Mouse (Mus musculus) right cerebral cortex, postnatal 10 days (tissue): ENCODE data around the gene Tcf7l1.

ENCODE experiments used
- DNase-seq, 2 experiments: peaks; one replicate each; pipeline ENCODE4 v3.0.0; 2021; ENCODE audit warnings: low spot score in 2 of 2

Gene Tcf7l1

DNA sequence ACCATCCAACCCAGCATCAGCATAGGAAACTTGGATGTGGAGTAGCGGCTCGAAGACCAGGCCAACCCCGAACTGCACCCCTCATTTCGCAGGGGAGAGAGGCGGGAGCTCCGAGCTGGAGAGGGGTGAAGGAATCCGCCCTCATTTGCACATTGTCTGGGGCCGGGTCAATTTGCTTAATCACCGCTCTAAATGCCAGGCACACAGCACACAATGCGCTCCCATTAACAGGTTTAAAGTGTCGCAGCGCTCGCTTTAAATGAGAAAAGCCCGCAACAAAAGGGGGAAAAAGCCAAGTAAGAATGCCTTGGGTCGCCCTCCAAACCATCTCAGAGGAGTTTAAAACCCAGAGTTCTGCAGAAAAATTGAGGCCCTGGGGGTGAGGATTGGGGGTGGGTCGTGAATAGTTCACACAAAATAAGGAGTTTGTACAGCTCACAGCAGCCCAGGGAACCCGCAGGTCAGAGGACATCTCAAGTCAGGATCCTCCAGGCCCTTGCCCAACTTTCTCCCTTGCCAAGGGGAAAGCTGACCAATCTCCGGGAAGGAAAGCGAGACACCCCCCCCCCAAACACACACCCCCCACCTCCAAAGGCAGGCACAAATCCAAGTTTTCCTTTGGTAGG lies 1.6 kb downstream of the Tcf7l1 start:
- DNase-seq: no peak

GRCm38 (mm10) chr6:72783780-72784179 lies 5.3 kb downstream of the Tcf7l1 start:
- DNase-seq: no peak

- no peak for DNase-seq
Observed at GRCm38 (mm10) chr6:72778779-72779776, 10.0 kb downstream of the Tcf7l1 start.

DNA sequence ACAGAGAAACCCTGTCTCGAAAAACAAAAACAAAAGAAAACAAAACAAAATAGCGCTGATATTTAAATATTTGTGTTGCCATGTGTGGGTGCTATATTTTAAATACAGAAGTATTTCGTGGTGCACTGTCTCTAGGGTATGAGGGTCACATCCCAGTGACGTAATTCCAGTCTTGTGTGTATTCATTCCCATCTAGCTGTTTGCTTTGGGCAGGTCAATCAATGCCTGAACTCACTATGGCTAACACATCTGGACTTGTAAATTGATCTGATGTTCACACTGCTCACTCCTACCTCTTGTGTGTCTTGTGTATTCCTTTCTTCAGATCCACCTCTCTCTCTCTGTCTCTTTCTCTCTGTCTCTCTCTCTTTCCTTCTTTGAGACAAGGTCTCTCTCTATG lies 11.8 kb downstream of the Tcf7l1 start:
- DNase-seq: no peak

GRCm38 (mm10) chr6:72774275-72774674 lies 14.8 kb downstream of the Tcf7l1 start:
- no peak for DNase-seq

- DNase-seq: no peak
Observed at GRCm38 (mm10) chr6:72769915-72770776, 18.9 kb downstream of the Tcf7l1 start.

DNA sequence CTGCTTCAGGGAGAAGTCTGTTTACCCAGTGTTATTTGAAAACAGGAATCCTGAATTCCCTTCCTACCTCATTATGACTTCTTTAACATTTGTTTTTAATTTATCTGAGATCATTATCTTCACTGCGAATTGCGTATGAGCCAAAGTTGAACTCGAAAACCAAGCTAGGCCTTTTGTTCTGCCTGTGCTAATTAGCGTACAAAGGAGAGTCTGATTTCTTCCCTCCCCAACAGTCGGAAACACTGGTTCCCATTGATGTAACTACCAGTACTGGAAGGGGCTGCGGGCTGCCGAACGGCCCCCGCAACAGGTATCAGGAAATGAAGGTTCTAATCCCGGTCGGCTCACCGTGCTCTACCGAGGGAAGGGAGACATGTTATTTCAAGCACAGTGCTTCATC lies 19.7 kb downstream of the Tcf7l1 start:
- DNase-seq: no peak

DNA sequence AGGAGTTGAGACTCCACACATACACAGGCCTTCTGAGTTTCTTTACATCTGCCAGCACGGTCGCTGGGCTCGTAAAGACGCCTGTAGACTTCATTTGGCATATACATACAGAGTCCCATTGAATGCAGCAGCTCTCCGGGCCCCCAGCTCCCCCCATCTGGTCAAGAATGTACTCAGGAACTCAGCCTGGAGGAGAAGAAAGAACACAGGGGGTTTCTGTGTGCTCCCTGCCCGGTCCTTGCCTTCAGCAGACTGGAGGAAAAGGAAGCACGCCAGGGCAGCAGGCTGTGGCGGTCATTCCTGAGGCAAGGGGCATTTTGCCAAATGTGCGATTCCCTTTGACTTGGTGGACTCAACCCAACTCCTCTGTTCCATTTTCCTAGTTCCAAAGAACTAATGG lies 20.2 kb downstream of the Tcf7l1 start:
- peak; percentile 73 to 78 for DNase-seq

- DNase-seq: no peak
Observed at GRCm38 (mm10) chr6:72768097-72768496, 21.0 kb downstream of the Tcf7l1 start.

GRCm38 (mm10) chr6:72763616-72764015 lies 25.4 kb downstream of the Tcf7l1 start:
- no peak for DNase-seq

- DNase-seq: no peak
Observed at GRCm38 (mm10) chr6:72761645-72762044, 27.4 kb downstream of the Tcf7l1 start.

DNA sequence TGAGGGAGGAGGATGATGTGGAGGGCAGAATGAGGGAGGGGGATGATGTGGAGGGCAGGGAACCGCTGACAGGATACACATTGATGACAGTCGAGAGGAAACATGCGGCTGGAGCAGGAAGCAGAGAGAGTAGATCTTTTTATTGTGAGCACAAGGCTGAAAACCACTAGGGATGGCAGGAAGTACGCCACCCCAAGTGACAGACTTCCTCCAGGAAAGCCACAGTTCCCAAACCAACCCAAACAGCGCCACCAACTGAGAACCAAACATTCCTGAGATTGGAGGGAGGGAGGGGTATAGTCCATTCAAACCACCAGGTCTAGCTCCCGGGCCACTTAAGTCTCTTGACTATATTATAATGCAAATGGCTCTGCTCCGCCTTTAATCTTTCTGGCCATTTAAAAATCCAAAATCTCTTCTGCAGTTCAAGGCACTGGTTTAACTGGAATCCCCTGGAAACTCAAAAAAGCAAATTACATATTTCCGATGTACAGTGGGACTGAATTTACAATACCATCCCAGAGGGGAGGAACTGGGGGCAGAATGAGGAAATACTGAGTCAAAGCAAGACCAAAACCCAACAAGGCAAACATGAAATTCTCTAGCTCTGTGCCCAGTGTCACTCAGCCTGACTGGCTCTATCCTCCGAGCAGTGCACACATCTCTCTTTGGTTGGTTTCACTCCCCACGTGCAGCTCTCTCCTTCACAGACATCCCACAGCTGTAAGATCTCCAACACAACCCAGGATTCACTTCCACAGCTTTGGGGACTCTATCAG lies 30.6 kb downstream of the Tcf7l1 start:
- DNase-seq: no peak

GRCm38 (mm10) chr6:72755267-72755889 lies 33.7 kb downstream of the Tcf7l1 start:
- peak; percentile 34 to 37 for DNase-seq

DNA sequence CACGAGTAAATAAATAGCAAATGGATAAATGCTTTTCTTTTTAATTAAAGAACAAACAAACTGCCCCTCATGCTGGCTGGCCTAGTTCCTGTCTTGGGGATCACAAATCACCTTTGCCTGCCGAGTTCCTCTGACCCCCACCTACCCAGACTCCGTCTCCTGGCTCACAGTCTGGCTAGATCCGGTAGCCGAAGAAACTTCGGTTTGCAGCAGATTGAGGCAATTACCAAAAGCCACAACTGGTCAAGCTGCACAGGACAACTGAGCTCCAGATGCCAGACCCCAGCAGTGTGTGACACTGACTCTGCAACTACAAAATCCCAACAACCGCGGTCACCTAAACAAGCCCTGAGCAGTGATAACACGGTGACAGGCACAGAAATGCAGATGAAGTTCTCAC lies 34.8 kb downstream of the Tcf7l1 start:
- DNase-seq: no peak

- no peak for DNase-seq
Observed at GRCm38 (mm10) chr6:72753782-72754181, 35.3 kb downstream of the Tcf7l1 start.

DNA sequence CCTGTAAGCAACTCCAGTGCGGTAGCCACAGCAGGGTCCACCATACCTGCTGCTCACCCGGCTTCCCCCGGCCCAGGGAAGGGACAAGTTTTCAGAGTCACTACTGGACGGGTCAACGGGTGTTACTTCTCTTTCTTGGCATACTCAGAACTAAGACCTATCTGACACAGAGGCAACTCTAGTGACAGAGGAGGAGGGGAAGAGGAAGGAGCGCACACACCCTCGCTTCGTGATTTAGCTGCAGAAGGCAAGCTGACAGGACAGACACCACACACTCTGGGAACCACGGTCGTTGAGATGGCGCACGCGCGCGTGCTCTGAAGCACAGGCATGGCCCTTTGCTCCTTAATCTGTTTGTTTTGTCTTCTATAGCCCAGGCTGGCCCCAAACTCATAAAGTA lies 36.2 kb downstream of the Tcf7l1 start:
- no peak for DNase-seq

GRCm38 (mm10) chr6:72751210-72751609 lies 37.8 kb downstream of the Tcf7l1 start:
- DNase-seq: no peak

DNA sequence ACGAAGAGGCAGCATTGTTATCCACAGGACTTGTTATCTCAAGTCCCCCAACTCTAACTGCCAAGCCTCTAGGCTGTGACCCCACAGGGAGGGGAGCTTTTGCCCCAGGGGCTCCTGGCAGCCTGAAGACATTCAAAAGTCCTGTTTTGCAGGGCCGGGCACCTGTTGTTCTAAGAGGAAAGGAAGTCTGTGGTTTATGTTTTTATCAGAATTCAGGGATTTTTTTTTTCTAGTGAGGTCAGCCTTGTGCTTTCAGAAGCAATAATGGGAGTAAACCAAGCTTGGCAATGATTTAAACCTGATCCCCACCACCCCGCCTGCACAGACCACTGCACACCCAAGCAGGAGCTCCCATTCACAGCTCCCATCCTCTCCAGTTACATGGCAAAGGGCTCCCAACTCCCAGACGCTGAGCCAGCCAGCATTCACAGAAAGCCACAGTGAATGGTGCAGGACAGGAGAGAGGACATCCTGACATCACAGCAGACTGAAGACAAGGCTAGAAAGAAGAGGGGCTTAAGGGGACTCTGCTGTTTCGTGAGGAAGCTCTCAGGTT lies 40.1 kb downstream of the Tcf7l1 start:
- DNase-seq: no peak

GRCm38 (mm10) chr6:72748421-72748820 lies 40.6 kb downstream of the Tcf7l1 start:
- DNase-seq: no peak

DNA sequence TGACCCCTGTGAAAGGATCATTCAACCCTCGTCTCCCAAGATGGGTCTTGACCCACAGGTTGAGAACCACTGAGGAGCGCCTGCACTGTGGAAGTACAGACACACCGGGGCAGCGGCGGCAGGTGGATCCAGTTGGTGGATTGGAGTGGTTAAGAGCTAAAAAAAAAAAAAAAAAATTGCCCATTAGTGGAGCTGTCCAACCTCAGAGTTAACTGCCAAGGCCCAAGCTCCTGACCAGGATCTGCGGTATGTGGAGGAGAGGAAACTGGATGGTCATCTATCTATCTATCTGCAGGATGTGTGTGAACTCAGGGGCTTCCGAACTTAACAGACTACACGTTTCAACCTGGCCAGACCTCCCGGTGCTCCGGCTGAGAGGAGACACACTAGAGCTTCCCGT lies 41.2 kb downstream of the Tcf7l1 start:
- DNase-seq: no peak

DNA sequence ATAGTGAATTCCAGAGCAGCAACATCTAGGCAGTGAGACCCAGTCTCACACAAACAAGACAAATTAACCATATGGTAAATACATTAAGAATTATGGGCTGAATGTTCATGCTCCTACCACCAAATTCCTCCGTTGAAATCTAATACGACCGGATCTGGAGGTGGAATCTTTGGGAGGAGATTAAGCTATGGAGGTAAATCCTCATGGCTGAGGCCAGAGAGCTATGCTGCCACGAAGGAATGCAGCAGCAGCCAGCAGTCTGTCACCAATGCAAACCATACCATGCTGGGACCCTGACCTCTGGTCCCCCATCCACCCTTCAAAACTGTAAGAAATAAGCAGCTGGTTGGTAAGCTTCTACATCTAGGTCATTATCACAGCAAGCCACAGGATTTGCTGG lies 41.9 kb downstream of the Tcf7l1 start:
- no peak for DNase-seq
